Mouse (Mus musculus) erythroblast, embryonic 14.5 days (primary cell): ENCODE measurements around the gene Chchd10.

Experiments used
- GATA1 ChIP-seq: IDR thresholded peaks from 2 replicates; pipeline ENCODE4 v1.6.1; 2012; ENCODE audit warnings: low read length, inconsistent platforms, mixed read lengths
- TAL1 ChIP-seq: IDR thresholded peaks from 3 replicates; pipeline ENCODE4 v1.6.1; 2012; ENCODE audit warnings: low read length, inconsistent platforms, mixed read lengths

DNA sequence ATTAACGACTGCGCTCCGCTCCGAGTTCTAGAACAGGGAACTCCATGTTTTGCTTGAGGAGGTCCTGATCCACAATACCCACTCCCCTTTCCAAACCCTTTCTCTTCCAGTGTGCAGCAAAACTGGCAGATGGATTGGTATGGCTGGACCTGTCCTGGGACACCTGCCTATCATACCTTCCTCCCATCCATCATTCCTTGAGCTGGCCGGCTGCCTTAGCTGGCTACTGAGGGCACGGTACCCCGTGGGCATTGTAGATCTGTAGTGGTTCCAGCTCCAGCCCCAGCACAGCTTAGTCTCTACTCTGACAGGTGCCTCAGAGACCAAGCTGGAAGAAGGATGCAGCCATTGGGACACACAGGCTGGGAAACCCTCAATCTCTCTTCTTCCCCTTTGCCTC, 1.6 kb upstream of the Chchd10 start:
- no peak for TF ChIP-seq GATA1
- TF ChIP-seq TAL1 = no peak
